Mouse (Mus musculus) lung, postnatal 0 days (tissue): Measurements from ENCODE around the gene Rabepk.

Experiments used
- CTCF ChIP-seq: IDR thresholded peaks from 2 replicates; pipeline ENCODE4 v1.5.1; 2016; ENCODE audit warnings: antibody characterized with exemption, mild to moderate bottlenecking
- EP300 ChIP-seq: IDR thresholded peaks from 2 replicates; pipeline ENCODE4 v1.6.1; 2016; ENCODE audit warnings: antibody characterized with exemption, mild to moderate bottlenecking, control low read depth

GRCm38 (mm10) chr2:34799357-34800256 lies at the start of gene Rabepk:
- TF ChIP-seq CTCF (no peak), EP300 (no peak)
